Mouse (Mus musculus): ENCODE results near the gene 4930426L09Rik. TPM values are rescaled to one million over a fixed set of nuclear protein-coding genes. Genes with fewer than 3 reads are reported as not detected.

The 4930426L09Rik gene
- polyA plus RNA-seq, 1 experiment from 2014 or later, result 0.49 TPM

DNA sequence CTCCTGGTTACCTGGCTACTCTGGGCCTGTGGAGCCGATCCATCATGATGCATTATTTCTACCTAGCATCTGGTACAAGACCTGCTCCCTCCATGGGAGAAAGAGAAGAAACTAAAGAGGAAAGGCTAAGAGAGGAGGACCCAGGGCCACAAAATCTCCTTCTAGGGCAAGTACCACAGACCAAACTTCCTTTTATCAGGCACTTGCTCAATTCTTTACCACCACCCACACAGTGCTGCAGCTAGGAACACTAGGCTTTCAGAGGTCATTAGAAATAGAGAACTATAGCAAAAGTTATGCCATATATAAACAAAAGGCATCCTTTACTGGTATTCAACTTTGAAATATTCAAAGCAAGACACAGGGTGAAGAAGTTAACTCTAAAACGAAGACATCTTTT is 22.0 kb upstream of the 4930426L09Rik start:
- WGBS, result 78% methylated on average over 2 of the region's 2 CpGs
- Histone ChIP-seq H3K4me2 (ENCODE audit: low read depth, low read length) (no peak overlapping the region), H3K27ac (replicated peaks; ENCODE audit: low read depth, low read length) (no peak overlapping the region), H3K4me1 (ENCODE audit: control insufficient read depth, insufficient read depth, low read length) (0 out of 2 replicates have a peak, but pooled peaks cover 5% of the 10 kb centered on the region), H3K4me3 (ENCODE audit: low read depth, low read length) (no peak overlapping the region), H3K27me3 (replicated peaks; ENCODE audit: control insufficient read depth, insufficient read depth, low read length) (no peaks in the 10 kb centered on the region), H3K36me3 (ENCODE audit: control insufficient read depth, insufficient read depth, low read length) (no peaks in the 10 kb centered on the region), H3K9me3 (ENCODE audit: control insufficient read depth, low read length) (peaks cover 8% of the 10 kb centered on the region; the same call in 1 of the 2 replicates), H3K9ac (ENCODE audit: low read depth, low read length) (no peak overlapping the region)
- ATAC-seq (ENCODE audit: low read depth), result no peak
- DNase-seq (ENCODE audit: low spot score), result no peak

DNA sequence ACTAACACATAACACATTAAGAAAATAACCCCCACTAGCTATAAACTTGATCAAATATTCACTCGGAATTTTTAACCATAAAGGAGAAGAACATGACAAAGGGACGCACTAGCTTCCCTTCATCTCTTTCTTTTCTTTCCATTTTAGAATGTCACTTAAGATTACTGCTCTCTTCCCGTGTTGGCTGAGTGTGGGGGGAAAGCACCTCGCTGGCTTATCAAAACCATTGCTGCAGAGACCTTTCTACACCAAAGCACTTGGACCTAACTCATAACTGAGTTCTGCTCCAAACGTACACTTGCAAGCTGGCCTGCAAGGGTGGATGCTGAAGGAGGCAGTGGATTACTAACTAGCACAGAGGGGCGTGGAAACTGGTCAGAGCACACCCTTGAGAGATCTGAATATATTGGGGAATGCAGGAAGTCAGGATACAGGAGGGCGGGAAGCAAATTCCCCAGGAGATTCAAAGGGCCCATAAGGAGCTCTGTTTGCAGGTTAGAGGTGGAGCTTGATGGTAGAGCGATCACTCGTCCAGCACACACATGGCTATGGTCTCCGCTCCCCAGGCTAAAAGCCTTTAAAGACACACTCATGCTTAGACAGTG is 20.8 kb upstream of the 4930426L09Rik start:
- DNase-seq (ENCODE audit: low spot score) (no peak), ATAC-seq (ENCODE audit: low read depth) (no peak)
- no peaks in the 10 kb centered on the region for H3K36me3 ChIP-seq (ENCODE audit: control insufficient read depth, insufficient read depth, low read length)
- no peak overlapping the region for H3K27ac ChIP-seq (replicated peaks; ENCODE audit: low read depth, low read length)
- 0 out of 2 replicates have a peak, but pooled peaks cover 5% of the 10 kb centered on the region for H3K4me1 ChIP-seq (ENCODE audit: control insufficient read depth, insufficient read depth, low read length)
- 84% methylated on average over 10 of the region's 10 CpGs for WGBS
- H3K9ac ChIP-seq (ENCODE audit: low read depth, low read length), result no peak overlapping the region
- peaks cover 8% of the 10 kb centered on the region; the same call in 1 of the 2 replicates for H3K9me3 ChIP-seq (ENCODE audit: control insufficient read depth, low read length)
- no peak overlapping the region for H3K4me3 ChIP-seq (ENCODE audit: low read depth, low read length)
- H3K27me3 ChIP-seq (replicated peaks; ENCODE audit: control insufficient read depth, insufficient read depth, low read length), result no peaks in the 10 kb centered on the region
- H3K4me2 ChIP-seq (ENCODE audit: low read depth, low read length), result no peak overlapping the region

- H3K4me3 ChIP-seq (ENCODE audit: low read depth, low read length), result no peak overlapping the region
- 0 out of 2 replicates have a peak, but pooled peaks cover 5% of the 10 kb centered on the region for H3K4me1 ChIP-seq (ENCODE audit: control insufficient read depth, insufficient read depth, low read length)
- H3K27ac ChIP-seq (replicated peaks; ENCODE audit: low read depth, low read length), result no peak overlapping the region
- no peak overlapping the region for H3K9ac ChIP-seq (ENCODE audit: low read depth, low read length)
- H3K36me3 ChIP-seq (ENCODE audit: control insufficient read depth, insufficient read depth, low read length), result no peaks in the 10 kb centered on the region
- 83% methylated on average over 4 of the region's 4 CpGs for WGBS
- H3K9me3 ChIP-seq (ENCODE audit: control insufficient read depth, low read length), result no peaks in the 10 kb centered on the region
- DNase-seq (ENCODE audit: low spot score), result no peak
- ATAC-seq (ENCODE audit: low read depth), result no peak
- no peak overlapping the region for H3K4me2 ChIP-seq (ENCODE audit: low read depth, low read length)
- H3K27me3 ChIP-seq (replicated peaks; ENCODE audit: control insufficient read depth, insufficient read depth, low read length), result no peaks in the 10 kb centered on the region
Observed at GRCm38 (mm10) chr2:18979046-18979445, 19.1 kb upstream of the 4930426L09Rik start.

DNA sequence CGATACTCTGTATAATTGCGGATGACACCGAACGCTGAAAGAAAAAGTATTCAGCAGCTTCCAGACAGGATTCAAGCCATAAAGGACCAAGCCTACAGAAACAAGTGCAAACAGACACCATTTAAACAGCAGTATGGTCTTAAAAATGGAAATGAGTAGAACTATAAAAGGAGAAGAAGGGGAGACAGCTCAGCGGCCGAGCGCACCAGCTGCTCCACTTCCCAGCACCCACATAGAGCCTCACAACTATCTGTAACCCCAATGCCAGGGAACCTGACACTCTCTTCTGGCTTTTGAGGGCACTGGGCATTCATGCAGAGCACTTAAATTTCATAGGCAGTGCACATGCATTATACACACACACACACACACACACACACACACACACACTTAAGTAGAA is 18.5 kb upstream of the 4930426L09Rik start:
- WGBS, result 80% methylated on average over 7 of the region's 7 CpGs

DNA sequence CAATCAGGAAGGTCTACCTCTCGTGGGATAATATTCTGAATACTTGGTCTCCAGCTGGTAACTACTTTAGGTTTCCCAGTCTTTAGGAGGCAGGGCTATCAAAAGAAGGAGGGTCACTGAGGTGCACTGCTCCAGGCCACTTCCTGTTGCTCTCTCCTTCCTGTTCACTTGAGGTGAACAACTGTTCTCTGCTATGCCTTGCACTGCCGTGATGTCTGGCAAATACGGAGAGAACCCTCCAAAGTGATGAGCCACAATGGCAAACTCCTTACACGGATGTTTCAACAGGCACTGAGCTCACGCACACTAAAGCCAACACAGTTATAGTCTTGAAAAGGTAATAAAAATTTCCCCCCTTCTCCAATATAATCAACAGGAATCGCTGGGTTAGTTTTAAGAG is 15.6 kb upstream of the 4930426L09Rik start:
- WGBS, result 71% methylated on average over 6 of the region's 6 CpGs
- ATAC-seq (ENCODE audit: low read depth), result no peak

More for the DNA sequence above, 18.5 kb upstream of the 4930426L09Rik start:
- no peaks in the 10 kb centered on the region for H3K27me3 ChIP-seq (replicated peaks; ENCODE audit: control insufficient read depth, insufficient read depth, low read length)
- no peak overlapping the region for H3K4me2 ChIP-seq (ENCODE audit: low read depth, low read length)
- no peak overlapping the region for H3K9ac ChIP-seq (ENCODE audit: low read depth, low read length)
- no peak overlapping the region for H3K4me3 ChIP-seq (ENCODE audit: low read depth, low read length)
- ATAC-seq (ENCODE audit: low read depth), result no peak; the same call in 1 of the 2 replicates
- H3K36me3 ChIP-seq (ENCODE audit: control insufficient read depth, insufficient read depth, low read length), result no peaks in the 10 kb centered on the region
- 0 out of 2 replicates have a peak, but pooled peaks cover 5% of the 10 kb centered on the region for H3K4me1 ChIP-seq (ENCODE audit: control insufficient read depth, insufficient read depth, low read length)
- no peak overlapping the region for H3K27ac ChIP-seq (replicated peaks; ENCODE audit: low read depth, low read length)
- no peaks in the 10 kb centered on the region for H3K9me3 ChIP-seq (ENCODE audit: control insufficient read depth, low read length)
- DNase-seq (ENCODE audit: low spot score), result no peak

GRCm38 (mm10) chr2:18983546-18983945 is 14.6 kb upstream of the 4930426L09Rik start:
- no peak overlapping the region for H3K9ac ChIP-seq (ENCODE audit: low read depth, low read length)
- ATAC-seq (ENCODE audit: low read depth) (no peak), DNase-seq (ENCODE audit: low spot score) (no peak)
- H3K36me3 ChIP-seq (ENCODE audit: control insufficient read depth, insufficient read depth, low read length), result no peaks in the 10 kb centered on the region
- H3K27me3 ChIP-seq (replicated peaks; ENCODE audit: control insufficient read depth, insufficient read depth, low read length), result no peaks in the 10 kb centered on the region
- H3K4me2 ChIP-seq (ENCODE audit: low read depth, low read length), result no peak overlapping the region
- H3K27ac ChIP-seq (replicated peaks; ENCODE audit: low read depth, low read length), result no peak overlapping the region
- H3K4me3 ChIP-seq (ENCODE audit: low read depth, low read length), result no peak overlapping the region
- H3K4me1 ChIP-seq (ENCODE audit: control insufficient read depth, insufficient read depth, low read length), result no peaks in the 10 kb centered on the region
- H3K9me3 ChIP-seq (ENCODE audit: control insufficient read depth, low read length), result no peaks in the 10 kb centered on the region

More for the DNA sequence above, 15.6 kb upstream of the 4930426L09Rik start:
- no peak overlapping the region for H3K4me2 ChIP-seq (ENCODE audit: low read depth, low read length)
- H3K4me1 ChIP-seq (ENCODE audit: control insufficient read depth, insufficient read depth, low read length), result no peaks in the 10 kb centered on the region
- no peak overlapping the region for H3K4me3 ChIP-seq (ENCODE audit: low read depth, low read length)
- no peak overlapping the region for H3K9ac ChIP-seq (ENCODE audit: low read depth, low read length)
- no peaks in the 10 kb centered on the region for H3K36me3 ChIP-seq (ENCODE audit: control insufficient read depth, insufficient read depth, low read length)
- no peaks in the 10 kb centered on the region for H3K27me3 ChIP-seq (replicated peaks; ENCODE audit: control insufficient read depth, insufficient read depth, low read length)
- no peak for DNase-seq (ENCODE audit: low spot score)
- no peaks in the 10 kb centered on the region for H3K9me3 ChIP-seq (ENCODE audit: control insufficient read depth, low read length)
- no peak overlapping the region for H3K27ac ChIP-seq (replicated peaks; ENCODE audit: low read depth, low read length)

DNA sequence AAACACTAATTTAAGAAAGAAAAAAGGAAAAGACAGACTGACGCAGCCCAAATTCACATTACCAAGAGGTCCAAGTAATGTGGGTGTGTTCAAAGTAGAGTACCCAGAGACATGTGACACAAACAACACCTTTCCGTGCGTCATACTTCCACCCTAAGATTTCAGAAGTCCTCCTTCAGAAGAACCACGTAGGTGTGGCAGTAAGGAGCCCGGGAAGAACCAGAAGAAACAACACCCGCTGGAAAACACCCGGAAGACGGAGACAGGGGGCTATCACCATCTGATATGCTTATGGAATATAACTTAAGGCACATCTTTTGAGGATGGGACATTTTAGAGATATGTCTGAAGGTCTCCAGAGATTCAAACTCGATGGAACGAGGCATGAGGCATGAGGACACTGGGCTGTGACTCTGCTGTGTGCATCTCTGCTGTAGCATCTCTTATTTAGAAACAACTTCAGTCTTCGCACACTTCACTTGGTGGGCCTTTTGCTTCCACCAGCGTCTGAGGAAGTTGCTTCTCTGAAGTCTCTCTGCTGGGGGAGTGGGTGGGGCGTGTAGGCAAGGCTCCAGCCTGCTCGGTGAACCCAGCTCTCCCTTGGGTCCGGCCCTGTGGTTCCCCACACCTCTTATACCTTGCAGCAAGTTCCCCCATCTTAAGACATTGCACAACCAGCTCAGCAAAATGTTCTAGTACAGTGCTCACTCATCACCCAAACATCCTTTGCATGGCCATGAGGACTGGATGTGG is 13.9 kb upstream of the 4930426L09Rik start:
- DNase-seq (ENCODE audit: low spot score) (no peak), ATAC-seq (ENCODE audit: low read depth) (no peak)
- H3K27me3 ChIP-seq (replicated peaks; ENCODE audit: control insufficient read depth, insufficient read depth, low read length), result no peaks in the 10 kb centered on the region
- H3K4me2 ChIP-seq (ENCODE audit: low read depth, low read length), result no peak overlapping the region
- no peak overlapping the region for H3K4me3 ChIP-seq (ENCODE audit: low read depth, low read length)
- 91% methylated on average over 15 of the region's 15 CpGs for WGBS
- no peak overlapping the region for H3K27ac ChIP-seq (replicated peaks; ENCODE audit: low read depth, low read length)
- no peaks in the 10 kb centered on the region for H3K4me1 ChIP-seq (ENCODE audit: control insufficient read depth, insufficient read depth, low read length)
- no peak overlapping the region for H3K9ac ChIP-seq (ENCODE audit: low read depth, low read length)
- H3K9me3 ChIP-seq (ENCODE audit: control insufficient read depth, low read length), result no peaks in the 10 kb centered on the region
- no peaks in the 10 kb centered on the region for H3K36me3 ChIP-seq (ENCODE audit: control insufficient read depth, insufficient read depth, low read length)

- H3K9me3 ChIP-seq (ENCODE audit: control insufficient read depth, low read length), result no peaks in the 10 kb centered on the region
- H3K36me3 ChIP-seq (ENCODE audit: control insufficient read depth, insufficient read depth, low read length), result no peaks in the 10 kb centered on the region
Observed at GRCm38 (mm10) chr2:18985506-18985905, 12.6 kb upstream of the 4930426L09Rik start.

More at GRCm38 (mm10) chr2:18985506-18985905, 12.6 kb upstream of the 4930426L09Rik start:
- H3K27me3 ChIP-seq (replicated peaks; ENCODE audit: control insufficient read depth, insufficient read depth, low read length), result no peaks in the 10 kb centered on the region
- WGBS, result 82% methylated on average over 3 of the region's 3 CpGs
- no peak overlapping the region for H3K9ac ChIP-seq (ENCODE audit: low read depth, low read length)
- ATAC-seq (ENCODE audit: low read depth) (no peak), DNase-seq (ENCODE audit: low spot score) (no peak)
- no peak overlapping the region for H3K4me3 ChIP-seq (ENCODE audit: low read depth, low read length)
- no peaks in the 10 kb centered on the region for H3K4me1 ChIP-seq (ENCODE audit: control insufficient read depth, insufficient read depth, low read length)
- no peak overlapping the region for H3K4me2 ChIP-seq (ENCODE audit: low read depth, low read length)
- H3K27ac ChIP-seq (replicated peaks; ENCODE audit: low read depth, low read length), result no peak overlapping the region

All from embryonic facial prominence, embryonic 14.5 days (tissue).